Mouse (Mus musculus) cerebellum, adult 18-20 months (tissue): ENCODE measurements at regions not wholly inside any gene's neighbourhood (a gene's known extent, or its start where the extent isn't known, plus 50 kb on each side); places are given as distances from the start of the nearest gene placed in this dataset.
"Not testable (repeated sequence)": the region's sequence is repeated elsewhere in the genome, so short reads cannot be mapped to it uniquely, and the experiment has no call there.

ENCODE experiments used
- DNase-seq, 2 experiments: peaks; one replicate each; pipeline ENCODE4 v3.0.0; 2021

- DNase-seq: no peak
Observed at GRCm38 (mm10) chr4:97509576-97509975, 263.0 kb upstream of the Nfia start.

- no peak for DNase-seq
Observed at GRCm38 (mm10) chr4:97505734-97506133, 266.8 kb upstream of the Nfia start.

GRCm38 (mm10) chr4:97491248-97491804, 281.2 kb upstream of the Nfia start:
- no peak for DNase-seq

- no peak for DNase-seq
Observed at GRCm38 (mm10) chr4:97486354-97486753, 286.2 kb upstream of the Nfia start.

- no peak for DNase-seq
Observed at GRCm38 (mm10) chr4:97485225-97485624, 287.3 kb upstream of the Nfia start.

GRCm38 (mm10) chr4:97482701-97483246, 289.8 kb upstream of the Nfia start:
- DNase-seq: no peak

- DNase-seq: no peak
Observed at GRCm38 (mm10) chr4:97481836-97482235, 290.7 kb upstream of the Nfia start.

GRCm38 (mm10) chr4:97476571-97477190, 293.7 kb upstream of the Gm10192 start:
- peak in 1 of 2 experiments; percentile 3 for DNase-seq

- not testable (repeated sequence) for DNase-seq
Observed at GRCm38 (mm10) chr4:97473492-97473891, 290.5 kb upstream of the Gm10192 start.

GRCm38 (mm10) chr4:97465932-97466666, 283.1 kb upstream of the Gm10192 start:
- DNase-seq: peak in 1 of 2 experiments; percentile 3

GRCm38 (mm10) chr4:97465517-97465916, 282.6 kb upstream of the Gm10192 start:
- DNase-seq: no peak

GRCm38 (mm10) chr4:97461177-97461576, 278.2 kb upstream of the Gm10192 start:
- DNase-seq: no peak

- peak; percentile 13 to 19 for DNase-seq
Observed at GRCm38 (mm10) chr4:97439288-97440029, 256.5 kb upstream of the Gm10192 start.

GRCm38 (mm10) chr4:97432681-97433080, 249.7 kb upstream of the Gm10192 start:
- no peak for DNase-seq

GRCm38 (mm10) chr4:97432094-97432493, 249.1 kb upstream of the Gm10192 start:
- no peak for DNase-seq

GRCm38 (mm10) chr4:97431239-97431638, 248.3 kb upstream of the Gm10192 start:
- no peak for DNase-seq

- no peak for DNase-seq
Observed at GRCm38 (mm10) chr4:97419845-97420244, 236.9 kb upstream of the Gm10192 start.

- peak; percentile 78 to 81 for DNase-seq
Observed at GRCm38 (mm10) chr4:97418616-97419015, 235.7 kb upstream of the Gm10192 start.

GRCm38 (mm10) chr4:97417943-97418342, 235.0 kb upstream of the Gm10192 start:
- DNase-seq: peak in 1 of 2 experiments; percentile 7

- DNase-seq: no peak
Observed at GRCm38 (mm10) chr4:97408633-97409296, 225.8 kb upstream of the Gm10192 start.

- no peak for DNase-seq
Observed at GRCm38 (mm10) chr4:97394697-97395280, 211.8 kb upstream of the Gm10192 start.

GRCm38 (mm10) chr4:97381084-97381483, 198.1 kb upstream of the Gm10192 start:
- DNase-seq: no peak
